Mouse (Mus musculus): ENCODE data around the gene Clta.
A peak's percentile ranks its signal among the peaks of the same experiment; 100 is the strongest.
"Not testable (repeated sequence)": the region's sequence is repeated elsewhere in the genome, so short reads cannot be mapped to it uniquely, and the experiment has no call there.

Clta gene

GRCm38 (mm10) chr4:44024241-44024640, 20.0 kb downstream of the Clta start:
- DNase-seq (ENCODE audit: low spot score in 2 of 2): no peak

GRCm38 (mm10) chr4:44025570-44025969, 21.3 kb downstream of the Clta start:
- DNase-seq (ENCODE audit: low spot score in 2 of 2): no peak

GRCm38 (mm10) chr4:44028303-44029135, 24.3 kb downstream of the Clta start:
- peak; percentile 66 to 68 for DNase-seq (ENCODE audit: low spot score in 2 of 2)

DNA sequence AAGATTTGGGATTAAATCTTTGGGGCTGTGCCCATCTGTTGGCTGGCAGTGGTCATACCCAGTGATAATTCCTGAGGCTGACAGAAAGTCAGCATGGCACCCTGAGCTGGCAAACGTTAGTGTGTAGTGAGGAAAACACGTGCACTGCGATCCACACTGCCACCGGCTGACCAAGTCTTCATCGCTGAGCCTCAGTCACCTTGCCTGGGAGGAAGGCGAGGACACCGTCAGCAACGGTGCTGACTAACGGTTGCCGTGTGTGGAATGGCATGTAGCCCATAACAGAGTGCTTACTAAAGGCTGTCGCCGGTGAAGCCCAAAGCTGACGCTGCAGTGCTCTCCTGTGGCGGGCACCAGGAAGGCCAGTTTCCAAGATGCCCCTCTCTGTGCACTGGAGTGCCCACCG, 25.4 kb downstream of the Clta start:
- DNase-seq (ENCODE audit: low spot score in 2 of 2): peak in 1 of 2 experiments; percentile 22

DNA sequence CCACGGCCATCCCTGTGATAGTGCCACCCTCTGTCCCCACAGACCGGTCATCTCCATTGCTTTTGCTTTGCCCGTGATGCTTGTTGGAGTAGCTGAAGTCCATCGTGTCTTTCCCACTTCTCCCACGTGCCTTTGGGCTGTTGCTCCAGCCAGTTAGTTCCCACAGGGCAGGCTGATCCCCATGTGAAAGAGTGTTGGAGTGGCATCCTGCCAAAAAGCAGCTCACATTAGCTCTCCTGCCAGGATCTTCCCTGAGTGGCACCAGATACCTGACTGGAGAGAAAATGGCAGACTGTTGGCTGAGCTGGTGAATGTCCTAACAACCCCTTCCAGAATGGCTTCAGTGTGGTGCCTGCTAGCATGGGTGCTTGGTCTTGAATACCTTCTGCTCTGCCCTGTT, 27.3 kb downstream of the Clta start:
- peak in 1 of 2 experiments; percentile 27 for DNase-seq (ENCODE audit: low spot score in 2 of 2)

DNA sequence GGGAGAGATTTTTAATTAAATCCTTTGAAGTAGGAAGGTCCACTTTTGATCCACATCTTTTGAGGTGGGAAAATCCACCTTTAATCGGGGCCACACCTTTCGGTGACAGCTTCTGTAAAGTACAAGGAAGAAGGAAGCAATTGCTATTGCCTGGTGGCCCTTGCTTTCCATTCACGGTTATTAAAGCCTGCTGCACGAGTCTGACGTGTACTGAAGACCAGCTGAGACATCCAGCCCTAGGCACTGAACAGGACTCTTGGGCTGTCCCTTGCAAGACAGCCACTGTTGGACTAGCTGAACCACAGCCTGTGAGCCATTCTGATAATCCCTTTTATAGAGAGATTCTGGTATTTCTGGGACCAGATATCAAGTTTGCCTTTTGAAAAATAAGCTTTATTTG, 32.2 kb downstream of the Clta start:
- no peak for DNase-seq (ENCODE audit: low spot score in 2 of 2)

DNA sequence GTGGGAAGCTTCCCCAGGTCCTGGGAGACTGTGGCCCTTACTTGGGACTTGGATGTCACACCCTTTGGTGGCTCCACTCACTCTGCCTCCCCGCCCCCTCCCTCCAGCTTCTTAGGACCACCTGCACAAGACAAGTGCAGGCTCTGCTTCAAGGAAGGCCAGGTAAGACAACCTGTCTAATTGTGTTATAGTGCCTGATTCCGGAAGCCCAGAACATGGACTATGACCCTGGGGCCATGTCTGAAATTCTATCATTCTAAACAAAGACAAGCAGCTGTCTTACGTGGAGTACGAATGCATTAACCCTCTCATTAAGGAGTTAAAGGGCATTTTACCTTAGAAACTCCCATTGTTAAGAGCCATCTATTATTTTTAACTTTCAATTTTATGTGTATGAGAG, 36.5 kb downstream of the Clta start:
- no peak for DNase-seq (ENCODE audit: low spot score in 2 of 2)

- DNase-seq (ENCODE audit: low spot score in 2 of 2): no peak
Observed at GRCm38 (mm10) chr4:44042429-44042828, 38.2 kb downstream of the Clta start.

DNA sequence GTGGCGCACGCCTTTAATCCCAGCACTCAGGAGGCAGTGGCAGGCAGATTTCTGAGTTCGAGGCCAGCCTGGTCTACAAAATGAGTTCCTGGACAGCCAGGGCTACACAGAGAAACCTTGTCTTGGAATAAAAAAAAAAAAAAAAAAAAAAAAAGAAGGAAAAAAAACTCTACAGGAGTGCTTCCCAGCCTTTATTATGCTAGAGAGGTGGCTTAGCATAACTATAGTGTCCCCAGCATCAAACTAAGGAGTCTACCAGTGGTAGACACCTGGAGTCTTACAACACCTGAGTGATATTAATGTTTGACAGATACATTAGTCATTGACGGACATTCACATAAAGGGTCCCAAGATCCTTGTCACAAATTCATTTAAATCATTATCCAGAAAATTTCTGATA, 38.9 kb downstream of the Clta start:
- DNase-seq (ENCODE audit: low spot score in 2 of 2): not testable (repeated sequence)

DNA sequence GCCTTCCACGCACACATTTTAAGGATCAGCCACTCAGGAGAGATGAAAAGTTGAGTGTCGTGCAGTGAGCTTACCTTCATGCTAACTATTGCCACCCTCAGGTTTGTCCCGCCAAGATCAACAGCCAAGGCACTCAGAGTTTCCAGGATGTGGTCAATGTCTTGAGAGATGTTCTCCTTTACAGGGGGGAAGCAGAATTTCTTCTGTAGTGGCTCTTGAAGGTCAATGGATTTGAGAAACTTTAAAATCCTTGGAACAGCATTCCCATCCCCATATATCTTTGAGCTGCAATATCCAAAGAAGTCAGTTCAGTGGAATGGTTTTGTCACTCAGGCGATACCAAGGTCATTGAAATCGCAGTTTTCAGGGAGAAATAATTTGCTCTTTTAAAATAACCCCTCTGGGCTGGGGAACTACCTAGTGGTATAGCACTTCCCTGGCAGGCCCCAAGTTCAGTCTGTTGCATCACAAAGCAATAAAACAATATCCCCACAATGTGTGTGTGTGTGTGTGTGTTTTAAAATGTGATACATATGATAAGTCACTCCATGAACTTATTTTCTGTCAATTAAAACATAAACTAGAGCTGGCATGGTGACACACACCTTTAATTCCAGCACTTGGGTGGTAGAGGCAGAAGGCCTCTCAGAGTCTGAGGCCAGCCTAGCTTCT, 40.6 kb downstream of the Clta start:
- no peak for DNase-seq (ENCODE audit: low spot score in 2 of 2)

- DNase-seq (ENCODE audit: low spot score in 2 of 2): no peak
Observed at GRCm38 (mm10) chr4:44046066-44046465, 41.8 kb downstream of the Clta start.

GRCm38 (mm10) chr4:44049812-44050211, 45.6 kb downstream of the Clta start:
- no peak for DNase-seq (ENCODE audit: low spot score in 2 of 2)

DNA sequence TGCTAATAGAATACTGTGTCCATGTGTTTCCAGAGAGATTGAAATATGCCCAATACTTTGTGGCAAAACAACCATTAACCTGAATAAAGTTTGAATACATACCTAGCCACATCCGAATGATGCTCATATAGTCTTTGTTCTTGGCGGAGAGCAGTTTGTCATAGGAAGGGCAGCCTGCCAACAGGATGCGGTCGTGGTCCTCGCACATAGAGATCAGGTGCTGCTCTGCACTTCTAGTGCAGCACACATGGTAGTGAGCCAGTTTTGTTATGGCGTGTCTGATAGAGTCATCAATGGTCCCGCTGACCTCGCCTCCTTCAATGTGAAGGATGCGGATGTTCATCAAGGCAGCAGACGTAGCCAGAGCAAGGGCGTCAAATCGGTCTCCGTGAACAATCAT, 55.4 kb downstream of the Clta start:
- no peak for DNase-seq (ENCODE audit: low spot score in 2 of 2)

- peak; percentile 26 to 43 for DNase-seq (ENCODE audit: low spot score in 2 of 2)
Observed at GRCm38 (mm10) chr4:44062062-44062461, 57.8 kb downstream of the Clta start.

GRCm38 (mm10) chr4:44062816-44063215, 58.6 kb downstream of the Clta start:
- peak in 1 of 2 experiments; percentile 22 for DNase-seq (ENCODE audit: low spot score in 2 of 2)

- peak; percentile 89 to 96 for DNase-seq (ENCODE audit: low spot score in 2 of 2)
Observed at GRCm38 (mm10) chr4:44065355-44066025, 61.2 kb downstream of the Clta start.

GRCm38 (mm10) chr4:44066891-44067290, 62.6 kb downstream of the Clta start:
- no peak for DNase-seq (ENCODE audit: low spot score in 2 of 2)

- DNase-seq (ENCODE audit: low spot score in 2 of 2): no peak
Observed at GRCm38 (mm10) chr4:44068736-44069135, 64.5 kb downstream of the Clta start.

DNA sequence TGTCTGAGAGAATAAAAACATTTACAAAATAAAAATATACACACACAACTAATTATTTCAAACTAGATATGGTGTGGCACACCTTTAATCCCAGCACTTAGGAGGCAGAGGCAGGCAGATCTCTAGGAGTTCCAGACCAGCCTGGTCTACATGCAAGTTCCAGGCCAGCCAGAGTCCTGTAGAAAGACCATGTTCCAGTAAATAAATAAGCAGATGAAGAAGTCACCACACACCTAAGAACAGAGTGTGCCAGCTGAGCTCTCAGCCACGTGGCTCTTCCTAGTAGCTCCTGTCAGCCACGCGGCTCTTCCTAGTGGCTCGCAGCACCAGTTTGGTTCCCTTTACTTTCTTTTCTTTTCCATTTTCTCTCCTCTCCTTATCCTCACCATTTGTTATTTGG, 65.2 kb downstream of the Clta start:
- no peak for DNase-seq (ENCODE audit: low spot score in 2 of 2)

DNA sequence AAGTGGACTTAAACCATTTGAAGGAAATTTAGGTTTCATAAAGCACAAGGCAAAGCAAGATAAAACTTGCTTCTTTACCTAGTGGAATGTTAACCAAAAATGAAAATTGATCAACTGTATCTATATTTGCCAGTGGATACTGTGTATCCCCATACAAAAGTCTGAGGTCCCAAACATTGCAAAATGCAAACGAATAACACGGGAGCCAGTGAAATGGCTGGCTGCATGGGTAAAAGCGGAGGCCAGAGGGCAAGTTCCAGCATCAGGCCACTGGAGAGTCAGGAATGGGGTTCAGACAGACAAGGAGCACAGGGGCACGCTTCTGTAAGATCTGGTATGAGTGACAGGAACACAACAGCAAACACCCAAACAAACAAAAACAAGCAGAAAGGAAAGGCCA, 66.4 kb downstream of the Clta start:
- no peak for DNase-seq (ENCODE audit: low spot score in 2 of 2)

DNA sequence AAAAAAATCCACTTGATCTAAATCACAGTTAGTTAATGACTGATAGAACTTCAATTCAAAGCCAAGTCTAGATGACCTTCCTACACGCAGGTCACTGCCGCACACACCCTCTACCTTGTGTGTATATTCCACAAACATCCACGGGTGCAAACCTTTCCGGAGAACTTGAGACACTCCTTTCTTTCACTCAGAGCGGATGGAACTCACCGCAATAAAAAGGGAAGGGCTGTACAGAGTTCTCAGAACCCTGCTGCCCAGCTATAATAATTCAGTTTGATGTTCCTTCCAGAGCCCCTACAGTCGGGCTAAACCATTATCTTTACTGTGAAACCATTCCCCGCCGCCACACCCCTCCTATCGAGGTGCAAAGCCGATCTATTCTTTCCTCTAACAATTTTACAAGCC, 67.5 kb downstream of the Clta start:
- DNase-seq (ENCODE audit: low spot score in 2 of 2): peak in 1 of 2 experiments; percentile 12

GRCm38 (mm10) chr4:44072146-44072872, 68.1 kb downstream of the Clta start:
- DNase-seq (ENCODE audit: low spot score in 2 of 2): peak; percentile 90 to 92

Measured in frontal cortex, postnatal 36 days (tissue).